Mouse (Mus musculus) embryo, embryonic 11.5 days (tissue): ENCODE data around the gene Asphd2.
A peak's percentile ranks its signal among the peaks of the same experiment; 100 is the strongest.

Source experiments
- DNase-seq: peaks from one replicate; pipeline ENCODE4 v3.0.0-alpha.2; 2012; ENCODE audit warnings: low read depth, low spot score

Gene Asphd2

DNA sequence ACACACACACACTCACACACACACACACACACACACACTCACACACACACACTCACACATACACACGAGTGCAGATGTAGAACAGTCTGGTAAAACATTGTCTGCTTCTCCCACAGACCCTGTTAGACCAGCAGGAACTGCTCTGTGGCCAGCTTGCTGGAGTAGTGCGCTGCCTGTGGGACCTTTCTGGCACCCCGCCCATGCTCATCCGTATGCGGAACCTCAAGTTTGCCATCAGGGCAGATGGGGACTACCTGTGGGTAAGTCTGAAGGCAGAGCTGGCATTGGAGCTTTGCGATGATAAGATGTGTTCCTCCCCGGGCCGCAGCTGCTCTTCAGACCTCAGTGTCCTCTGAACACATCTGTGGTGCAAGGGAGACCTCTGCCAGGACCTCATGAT lies 45.5 kb downstream of the Asphd2 start:
- DNase-seq: no peak

DNA sequence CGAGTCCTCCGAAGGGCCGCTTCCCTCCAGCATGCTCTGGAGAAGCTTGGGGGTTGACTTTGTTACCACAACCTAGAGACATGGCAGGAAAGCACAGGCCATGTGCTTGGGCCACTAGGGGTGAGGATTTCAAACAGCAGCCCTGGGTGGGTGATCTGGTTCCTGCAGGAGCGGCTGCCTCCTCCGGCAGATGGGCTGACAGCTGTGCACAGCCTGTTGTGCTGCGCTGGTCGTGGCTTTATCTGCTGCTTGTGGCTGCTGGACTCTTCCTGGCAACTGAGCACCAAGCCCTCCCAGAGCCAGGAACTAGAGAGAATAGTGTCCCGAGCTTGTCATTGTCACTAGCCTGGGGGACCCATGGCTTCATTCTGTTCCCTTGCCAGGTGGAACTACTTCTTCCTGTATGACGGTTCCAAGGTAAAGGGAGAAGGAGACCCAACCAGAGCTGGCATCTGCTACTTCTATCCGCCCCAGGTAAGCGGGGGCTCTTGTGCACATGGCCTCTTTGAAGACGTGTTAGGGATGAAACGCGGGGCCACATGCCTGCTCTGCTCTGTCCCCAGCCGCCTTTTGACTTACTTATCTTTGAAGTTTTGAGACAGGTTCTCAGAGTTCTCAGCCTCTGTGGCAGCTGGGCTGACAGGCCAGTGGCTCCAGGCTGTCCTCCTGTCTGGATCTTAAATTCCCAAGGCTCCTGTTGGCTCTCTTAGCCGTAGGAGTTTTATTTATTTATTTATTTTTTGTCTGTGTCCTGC lies 48.3 kb downstream of the Asphd2 start:
- DNase-seq: no peak

DNA sequence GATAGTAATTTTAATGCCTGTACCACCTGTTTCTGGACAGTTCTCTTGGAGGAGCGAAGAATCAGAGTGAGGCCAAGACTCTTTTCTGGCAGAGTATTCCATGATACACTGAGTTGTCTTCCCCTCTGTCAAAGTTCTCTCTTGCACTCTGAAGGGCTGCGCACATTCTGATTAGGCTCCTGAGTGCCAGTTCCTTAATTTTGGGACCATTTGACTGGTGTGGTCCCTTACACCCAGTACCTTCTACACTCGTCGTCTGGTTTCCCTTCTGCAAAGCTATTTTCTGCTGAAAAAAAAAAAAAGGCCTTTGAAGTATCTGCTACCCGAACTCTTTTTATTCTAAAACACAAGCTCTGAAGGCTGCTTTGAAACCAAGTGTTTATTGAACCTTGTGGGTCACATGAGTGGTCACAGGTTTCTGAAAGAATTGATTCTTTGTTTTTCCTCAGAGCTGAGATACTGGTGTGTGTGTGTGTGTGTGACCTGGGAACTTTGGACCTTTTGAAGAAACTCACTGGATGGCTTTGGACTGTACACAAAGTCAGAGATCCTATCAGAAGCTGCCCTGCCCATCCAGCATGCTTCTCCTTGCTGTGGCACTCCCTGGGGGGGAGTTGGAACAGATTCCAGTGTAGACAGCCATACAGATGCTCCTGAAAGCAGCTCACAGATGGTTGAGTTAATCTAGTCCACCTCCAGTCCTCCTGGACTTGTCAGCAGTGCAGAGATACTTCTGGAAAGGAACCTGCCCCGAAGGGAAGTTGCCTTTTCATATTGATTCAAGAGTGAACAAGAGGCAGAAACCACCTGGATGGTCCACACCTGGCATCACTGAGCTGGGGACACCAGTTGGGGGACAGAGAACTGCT lies 50.3 kb downstream of the Asphd2 start:
- no peak for DNase-seq

DNA sequence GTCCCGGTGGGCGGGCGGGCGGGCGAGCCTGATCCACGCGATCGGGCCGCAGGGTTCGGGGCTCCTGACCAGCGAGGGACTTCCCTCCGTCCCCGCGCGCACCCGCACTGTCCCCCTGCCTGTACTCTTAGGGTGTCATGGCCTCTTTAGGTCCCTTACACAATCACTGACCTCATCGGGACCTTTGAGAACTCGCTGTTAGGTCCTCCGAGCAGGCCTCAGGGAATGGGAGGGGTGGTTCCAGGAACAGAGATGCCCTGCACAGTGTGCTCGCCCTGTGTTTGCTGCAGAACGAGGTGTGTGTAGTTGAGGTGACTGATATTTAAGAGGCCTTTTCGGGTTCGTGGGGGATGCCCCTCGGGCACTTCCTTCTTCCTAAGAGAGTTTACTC lies 51.5 kb downstream of the Asphd2 start:
- no peak for DNase-seq

DNA sequence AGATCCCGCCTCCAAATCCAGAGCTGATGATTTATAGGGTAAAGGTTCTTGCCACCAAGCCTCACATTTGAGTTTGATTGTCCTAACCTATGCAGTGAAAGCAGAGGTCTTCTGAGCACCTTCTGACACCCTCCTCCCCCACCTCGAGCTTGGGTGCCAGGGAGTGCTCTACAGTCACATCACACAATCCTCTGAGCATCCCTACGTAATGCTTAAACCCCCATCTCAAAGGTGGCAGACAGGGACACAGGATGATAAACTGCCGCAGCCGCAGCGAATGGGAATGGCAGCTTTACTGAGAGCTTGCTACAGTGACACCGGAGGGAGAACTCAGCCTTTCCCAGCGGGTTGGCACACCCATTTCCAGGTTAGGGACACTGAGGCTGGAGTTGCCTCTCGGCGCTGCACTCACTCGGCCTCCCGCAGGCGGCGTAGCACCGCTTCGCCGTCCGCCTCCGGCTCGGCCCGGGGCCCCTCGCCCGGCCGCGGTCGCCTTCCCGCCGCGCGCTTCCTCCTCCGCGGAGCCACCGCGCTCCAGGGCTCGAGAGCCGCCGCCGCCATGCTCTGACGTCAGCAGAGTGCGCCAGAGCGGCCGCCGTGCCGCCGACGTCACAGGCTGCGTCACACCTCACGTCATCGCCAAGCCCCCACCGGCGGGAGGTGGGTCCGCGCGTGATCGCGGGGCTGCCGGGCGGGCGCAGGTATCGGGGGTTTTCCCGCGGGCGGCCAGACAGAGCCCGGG lies 52.0 kb downstream of the Asphd2 start, which contains the start of the genes Srrd and Hps4:
Gene Srrd (minus strand): TSS at position 578 of the 742 bp plus-strand sequence.
Gene Hps4 (plus strand): TSS at position 621 of the 742 bp plus-strand sequence.
- peak; percentile 73 for DNase-seq

DNA sequence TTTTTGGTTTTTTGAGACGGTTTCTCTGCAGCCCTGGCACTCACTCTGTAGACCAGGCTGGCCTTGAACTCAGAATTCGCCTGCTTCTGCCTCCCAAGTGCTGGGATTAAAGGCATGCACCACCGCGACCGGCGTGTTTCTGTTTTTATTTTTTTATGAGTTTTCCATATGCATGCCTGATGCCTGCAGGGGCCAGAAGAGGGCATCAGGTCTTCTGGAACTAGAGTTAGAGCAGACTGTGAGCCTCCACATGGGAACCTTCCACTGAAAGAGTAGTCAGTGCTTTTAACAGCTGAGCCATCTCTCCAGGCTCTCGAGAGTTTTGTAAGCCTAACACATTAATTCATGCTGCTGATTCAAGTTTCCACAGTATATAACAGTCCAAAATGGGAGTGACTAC lies 55.5 kb downstream of the Asphd2 start:
- no peak for DNase-seq

DNA sequence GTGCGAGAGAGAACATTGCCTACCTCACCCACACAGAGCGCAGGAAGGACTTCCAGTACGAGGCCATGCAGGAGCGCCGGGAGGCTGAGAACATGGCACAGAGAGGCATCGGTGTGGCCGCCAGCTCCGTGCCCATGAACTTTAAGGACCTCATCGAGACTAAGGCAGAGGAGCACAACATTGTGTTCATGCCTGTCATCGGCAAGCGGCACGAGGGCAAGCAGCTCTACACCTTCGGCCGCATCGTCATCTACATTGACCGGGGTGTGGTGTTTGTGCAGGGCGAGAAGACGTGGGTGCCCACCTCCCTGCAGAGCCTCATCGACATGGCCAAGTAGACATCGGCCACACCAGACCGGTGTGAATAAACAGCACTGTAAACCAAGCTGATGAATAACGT lies 57.7 kb downstream of the Asphd2 start:
- no peak for DNase-seq

DNA sequence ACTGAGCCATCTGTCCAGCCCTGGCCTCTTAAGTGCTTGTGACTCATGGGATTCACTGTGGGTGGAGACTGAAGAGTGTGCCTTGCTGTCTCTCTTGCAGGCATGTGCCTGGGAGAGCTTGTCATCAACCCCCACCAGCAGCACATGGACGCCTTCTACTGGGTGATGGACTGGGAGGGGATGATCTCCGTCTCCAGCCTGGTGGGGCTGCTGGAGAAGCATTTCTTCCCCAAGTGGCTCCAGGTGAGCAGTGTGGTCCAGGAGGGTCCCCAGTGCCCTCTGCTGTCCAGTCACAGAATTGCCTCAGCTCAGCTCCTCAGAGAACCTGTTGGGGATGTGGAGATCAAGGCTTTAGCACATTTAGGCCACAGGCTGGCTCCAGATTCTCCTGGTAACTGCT lies 59.2 kb downstream of the Asphd2 start:
- no peak for DNase-seq
